Mouse (Mus musculus) Patski (cell line): ENCODE results near the gene Olfr521. TPM values are rescaled to one million over a fixed set of nuclear protein-coding genes. Genes with fewer than 3 reads are reported as not detected.
"Not testable (repeated sequence)": the region's sequence is repeated elsewhere in the genome, so short reads cannot be mapped to it uniquely, and the experiment has no call there.

ENCODE experiments used
- ATAC-seq: fragments of 100-300 bp; one replicate; pipeline ENCODE4 v1.8.0; 2021
- CTCF ChIA-PET: fragments of 350-600 bp; sonication (Branson Sonifier 250); formaldehyde crosslinking; loops from one replicate; lab custom pipeline; 2022; ENCODE audit warnings: inconsistent platforms; lab: Charles Lee
- POLR2A ChIA-PET: fragments of 350-600 bp; sonication (Branson Sonifier 250); formaldehyde crosslinking; loops from one replicate; lab custom pipeline; 2022; ENCODE audit warnings: antibody characterized with exemption, inconsistent platforms; lab: Charles Lee
- DNase-seq: peaks from one replicate; pipeline ENCODE4 v3.0.0-alpha.2; 2011; ENCODE audit warnings: low read depth, low spot score
- H3K27me3 ChIP-seq: fragments of 371-371 bp; one replicate; pipeline ENCODE4 v1.5.1; 2021
- CTCF ChIP-seq: fragments of 100-300 bp; IDR thresholded peaks from one replicate; pipeline ENCODE4 v1.5.1; 2021
- in situ Hi-C: fragments of 300-500 bp; cut with MboI; formaldehyde crosslinking; loops from 3 replicates; pipeline ENCODE4 v1.11.1; 2018; ENCODE audit warnings: low pct_unique_long_range_greater_than_20kb, mixed read lengths
- polyA plus RNA-seq: library from polyadenylated mRNA; unstranded; gene quantifications from one replicate; pipeline ENCODE4 v1.2.3, GENCODE M21; 2021

The Olfr521 gene
- polyA plus RNA-seq, 1 experiment from 2014 or later = not detected

DNA sequence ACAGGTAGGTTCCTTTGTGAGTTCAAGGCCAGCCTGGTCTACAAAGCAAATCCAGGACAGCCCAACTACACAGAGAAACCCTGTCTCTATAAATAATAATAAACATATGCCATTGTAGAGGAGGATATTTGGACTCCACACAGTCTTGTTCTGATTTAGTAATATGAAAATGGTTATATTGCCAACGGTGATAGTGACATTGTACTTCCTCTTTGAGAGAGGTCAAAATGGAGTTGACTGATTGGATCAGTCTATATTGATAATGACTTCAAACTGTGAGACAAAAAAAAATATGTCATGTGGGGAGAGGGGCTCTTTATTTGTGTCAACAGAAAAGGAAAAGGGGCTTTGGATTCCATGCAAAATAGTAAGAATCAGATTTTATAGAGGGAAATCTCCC is 42.0 kb downstream of the Olfr521 start:
- TF ChIP-seq CTCF = no peak
- DNase-seq (no peak), ATAC-seq (no peak)
- in situ Hi-C loops = no loop called here
- H3K27me3 ChIP-seq = peaks cover 12% of the 10 kb centered on the region
- ChIA-PET CTCF (no interaction called here), POLR2A (no interaction called here)

GRCm38 (mm10) chr7:99807043-99807442 is 43.7 kb downstream of the Olfr521 start:
- ATAC-seq, DNase-seq, CTCF ChIA-PET, H3K27me3 ChIP-seq, in situ Hi-C loops, POLR2A ChIA-PET: not testable (repeated sequence)

GRCm38 (mm10) chr7:99810814-99811213 is 47.5 kb downstream of the Olfr521 start:
- in situ Hi-C loops = loop anchor here (5.0 kb wide), 1 partner anchor 66 kb away; no protein-coding TSS in a partner anchor
- ATAC-seq (no peak), DNase-seq (no peak)
- ChIA-PET POLR2A (no interaction called here), CTCF (interaction anchor here (1.2 kb wide), 1 partner anchor 11 kb away, joined by 3 read pairs; no protein-coding TSS in a partner anchor)
- H3K27me3 ChIP-seq = no peaks in the 10 kb centered on the region
- TF ChIP-seq CTCF = no peak

DNA sequence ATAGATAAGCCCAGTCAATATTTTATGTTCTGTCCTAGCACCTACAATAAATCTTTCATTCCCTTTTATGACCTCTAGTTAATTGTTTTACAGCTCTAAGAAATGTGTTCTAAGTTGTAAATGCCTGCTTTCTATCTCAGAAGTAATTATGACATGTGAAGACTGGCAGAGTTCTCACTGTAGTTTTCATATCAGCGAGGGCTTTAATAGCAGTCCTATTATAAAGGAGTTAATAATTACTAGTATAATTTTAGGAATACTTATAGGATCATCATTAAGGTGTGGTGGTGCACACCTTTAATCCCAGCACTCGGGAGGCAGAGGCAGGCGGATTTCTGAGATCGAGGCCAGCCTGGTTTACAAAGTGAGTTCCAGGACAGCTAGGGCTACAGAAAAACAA is 48.4 kb downstream of the Olfr521 start:
- POLR2A ChIA-PET = no interaction called here

DNA sequence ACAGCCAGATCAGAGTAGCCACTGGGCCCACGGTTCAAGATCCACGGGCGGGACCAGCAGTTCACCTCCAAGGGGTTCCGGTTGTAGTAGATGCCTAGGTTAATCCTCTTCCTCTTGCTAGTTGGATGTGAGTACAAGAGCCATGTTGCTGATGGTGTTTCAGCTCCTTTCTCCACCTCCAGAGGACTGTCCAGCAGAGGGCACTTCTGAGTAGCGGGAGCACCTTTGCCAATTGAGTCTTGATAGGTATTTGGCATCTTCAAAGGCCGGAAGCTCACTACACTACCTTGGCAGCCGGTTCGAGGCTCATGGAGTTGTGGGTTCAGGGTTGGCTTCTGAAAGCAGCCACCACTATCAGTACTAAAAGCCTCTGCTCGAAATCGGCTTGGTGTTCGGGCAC is 50.1 kb downstream of the Olfr521 start:
- POLR2A ChIA-PET = no interaction called here
- no peak for DNase-seq
- in situ Hi-C loops = loop anchor here (5.0 kb wide), 1 partner anchor 64 kb away; no protein-coding TSS in a partner anchor
- CTCF ChIA-PET = interaction anchor here (1.5 to 1.7 kb wide), 3 partner anchors 40 to 64 kb away, joined by 3 to 4 read pairs (median 4); no protein-coding TSS in a partner anchor
- ATAC-seq = no peak
- H3K27me3 ChIP-seq = no peaks in the 10 kb centered on the region
- no peak for TF ChIP-seq CTCF

More for the DNA sequence above, 48.4 kb downstream of the Olfr521 start:
- DNase-seq (no peak), ATAC-seq (no peak)
- no peak for TF ChIP-seq CTCF
- in situ Hi-C loops = loop anchor here (5.0 kb wide), 1 partner anchor 66 kb away; no protein-coding TSS in a partner anchor
- CTCF ChIA-PET = interaction anchor here (1.2 kb wide), 1 partner anchor 12 kb away, joined by 3 read pairs; no protein-coding TSS in a partner anchor
- no peaks in the 10 kb centered on the region for H3K27me3 ChIP-seq

DNA sequence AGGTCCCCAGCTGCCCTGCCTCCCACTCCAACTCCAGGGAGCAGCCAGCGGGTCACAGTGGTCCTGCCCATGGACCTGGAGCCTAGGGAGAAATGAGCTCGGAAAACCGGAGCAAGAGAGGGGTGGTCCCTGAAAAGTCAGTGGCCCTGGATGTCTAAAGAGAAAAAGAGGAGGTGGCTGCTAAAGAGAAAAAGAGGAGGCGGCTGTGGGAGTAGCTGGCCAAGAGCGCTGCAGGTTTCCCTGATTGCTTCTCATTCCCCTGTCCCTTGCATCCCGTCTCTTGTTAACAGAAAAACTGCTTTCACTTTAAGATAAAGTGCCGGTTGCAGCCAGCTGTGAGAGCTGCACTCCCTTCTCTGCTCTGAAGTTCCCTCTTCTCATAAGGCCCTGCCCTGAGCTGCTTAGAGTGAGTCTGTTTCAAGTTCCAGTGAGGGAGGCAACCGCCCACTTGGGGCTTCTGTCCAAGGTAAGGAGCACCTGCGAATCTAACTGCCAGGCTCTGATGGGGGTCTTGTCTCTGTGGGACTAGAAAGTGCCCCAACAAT is 54.9 kb downstream of the Olfr521 start:
- H3K27me3 ChIP-seq, ATAC-seq, CTCF ChIA-PET, in situ Hi-C loops, DNase-seq, POLR2A ChIA-PET: not testable (repeated sequence)

Other genes starting within 250 kb of the Olfr521 start
- 11.7 TPM for gene Arrb1, start 228.0 kb upstream of the Olfr521 start, polyA plus RNA-seq
- 0.03 TPM for gene Tpbgl, start 136.4 kb upstream of the Olfr521 start, polyA plus RNA-seq
- gene Slco2b1, start 52.2 kb upstream of the Olfr521 start, polyA plus RNA-seq = not detected
- not detected for gene Olfr520, start 33.2 kb upstream of the Olfr521 start, polyA plus RNA-seq
- gene Neu3, start 64.9 kb downstream of the Olfr521 start, polyA plus RNA-seq = 3.5 TPM
- 0.60 TPM for gene Xrra1, start 95.6 kb downstream of the Olfr521 start, polyA plus RNA-seq
- gene Spcs2, start 100.0 kb downstream of the Olfr521 start, polyA plus RNA-seq = 206 TPM
- gene Rnf169, start 216.9 kb downstream of the Olfr521 start, polyA plus RNA-seq = 9.3 TPM
- gene Chrdl2, start 242.7 kb downstream of the Olfr521 start, polyA plus RNA-seq = 0.23 TPM